ENCODE assay signal across 15 mouse cellular contexts in genomic region chr11:71557412-71557811, GRCm38 (mm10).
DNase-seq lines count a peak whose midpoint lies in the region; ATAC-seq and TF ChIP-seq lines count a peak whose summit lies in the region.
"Had no signal": no experiment of that assay in that cellular context is flagged by ENCODE, and none has a peak within 500 bp of the region (broad histone marks: within the 10 kb centered on the region; RNA-seq: fewer than 3 reads in every experiment).

No protein-coding gene starts in this region.

- no peak for ATAC-seq in heart, embryonic 12.5 days (ENCODE audit: insufficient number of reproducible peaks, low FRiP score)
- ATAC-seq in liver, postnatal 0 days: no peak
- no peak for ATAC-seq in forebrain, embryonic 12.5 days (ENCODE audit: low FRiP score)
- no peak for ATAC-seq in neural tube, embryonic 15.5 days (ENCODE audit: low FRiP score)

- intact Hi-C loops in heart, adult 2 months (cut with DNase I): no loop called here

- TF ChIP-seq CTCF in heart, adult 2 months (IDR thresholded peaks at IDR 0.05): peak; percentile 52
- TF ChIP-seq CTCF in liver, postnatal 0 days (IDR thresholded peaks at IDR 0.05; ENCODE audit: low read depth): peak; percentile 37; the same call in 1 of the 2 replicates
- TF ChIP-seq CTCF in ES-Bruce4 (IDR thresholded peaks at IDR 0.05; ENCODE audit: low read depth, low read length): peak; percentile 22
- peak; percentile 34; the same call in 1 of the 2 replicates for TF ChIP-seq CTCF in brain, embryonic 14.5 days (IDR thresholded peaks at IDR 0.05; ENCODE audit: borderline replicate concordance, extremely low read depth, insufficient read depth, insufficient read length)

- H3K9me3 ChIP-seq in heart, embryonic 12.5 days (replicated peaks): no peaks in the 10 kb centered on the region; the same call in 1 of the 2 replicates
- H3K9me3 ChIP-seq in liver, postnatal 0 days (ENCODE audit: low read length): no peaks in the 10 kb centered on the region
- no peaks in the 10 kb centered on the region for H3K9me3 ChIP-seq in ES-Bruce4 (replicated peaks; ENCODE audit: control insufficient read depth, insufficient read depth, low read length, poor library complexity, severe bottlenecking)
- no peaks in the 10 kb centered on the region for H3K9me3 ChIP-seq in forebrain, embryonic 12.5 days
- no peaks in the 10 kb centered on the region for H3K9me3 ChIP-seq in neural tube, embryonic 15.5 days (replicated peaks)
- H3K9me3 ChIP-seq: heart, embryonic 13.5 days; hindbrain, embryonic 15.5 days had no signal

- no peaks in the 10 kb centered on the region for H3K36me3 ChIP-seq in heart, adult 2 months (ENCODE audit: control insufficient read depth, insufficient read depth, low read length)
- H3K36me3 ChIP-seq in heart, embryonic 12.5 days: no peaks in the 10 kb centered on the region
- no peaks in the 10 kb centered on the region for H3K36me3 ChIP-seq in liver, postnatal 0 days (replicated peaks; ENCODE audit: insufficient read depth, low read length)
- no peaks in the 10 kb centered on the region for H3K36me3 ChIP-seq in ES-Bruce4 (ENCODE audit: control insufficient read depth, insufficient read depth, low read length, poor library complexity, severe bottlenecking)
- H3K36me3 ChIP-seq in forebrain, embryonic 12.5 days (replicated peaks): no peaks in the 10 kb centered on the region
- no peaks in the 10 kb centered on the region for H3K36me3 ChIP-seq in neural tube, embryonic 15.5 days
- H3K36me3 ChIP-seq: heart, embryonic 13.5 days; hindbrain, embryonic 15.5 days had no signal

- no peaks in the 10 kb centered on the region for H3K79me2 ChIP-seq in heart, adult 2 months (replicated peaks; ENCODE audit: control insufficient read depth, insufficient read depth, low read length)

- no peak for TF ChIP-seq POLR2A in heart, adult 2 months (IDR thresholded peaks at IDR 0.05; ENCODE audit: insufficient read depth, low read depth, low read length)
- no peak for TF ChIP-seq POLR2A in ES-Bruce4 (IDR thresholded peaks at IDR 0.05; ENCODE audit: insufficient read depth, low read length)
- TF ChIP-seq POLR2A in brain, embryonic 14.5 days (IDR thresholded peaks at IDR 0.05; ENCODE audit: borderline replicate concordance, extremely low read depth, insufficient read depth, insufficient read length, poor library complexity, severe bottlenecking): no peak

- TF ChIP-seq EP300 in heart, adult 2 months (IDR thresholded peaks at IDR 0.05; ENCODE audit: insufficient read depth, low read depth, low read length): no peak
- TF ChIP-seq EP300 in liver, postnatal 0 days (IDR thresholded peaks at IDR 0.05; ENCODE audit: low read depth): no peak
- no peak for TF ChIP-seq EP300 in ES-Bruce4 (IDR thresholded peaks at IDR 0.05; ENCODE audit: insufficient read depth, low read depth, low read length)

- H3K9ac ChIP-seq in heart, adult 2 months (ENCODE audit: low read depth, low read length): no peak overlapping the region
- H3K9ac ChIP-seq in heart, embryonic 12.5 days: no peak overlapping the region
- no peak overlapping the region for H3K9ac ChIP-seq in liver, postnatal 0 days (replicated peaks)
- no peak overlapping the region for H3K9ac ChIP-seq in ES-Bruce4 (ENCODE audit: low read depth, poor library complexity, severe bottlenecking)
- no peak overlapping the region for H3K9ac ChIP-seq in forebrain, embryonic 12.5 days
- H3K9ac ChIP-seq in neural tube, embryonic 15.5 days (replicated peaks): no peak overlapping the region
- H3K9ac ChIP-seq: heart, embryonic 13.5 days; hindbrain, embryonic 15.5 days had no signal

- H3K27me3 ChIP-seq in heart, adult 2 months (ENCODE audit: control insufficient read depth, insufficient read depth, low read length): no peaks in the 10 kb centered on the region
- no peaks in the 10 kb centered on the region for H3K27me3 ChIP-seq in heart, embryonic 12.5 days (replicated peaks)
- H3K27me3 ChIP-seq in liver, postnatal 0 days (ENCODE audit: insufficient read depth, low read length): no peaks in the 10 kb centered on the region
- no peaks in the 10 kb centered on the region for H3K27me3 ChIP-seq in ES-Bruce4 (ENCODE audit: control insufficient read depth, insufficient read depth, low read length, poor library complexity, severe bottlenecking)
- H3K27me3 ChIP-seq in forebrain, embryonic 12.5 days: no peaks in the 10 kb centered on the region
- H3K27me3 ChIP-seq in neural tube, embryonic 15.5 days (replicated peaks): no peaks in the 10 kb centered on the region
- H3K27me3 ChIP-seq: hindbrain, embryonic 15.5 days had no signal

- H3K4me2 ChIP-seq in heart, embryonic 12.5 days: no peak overlapping the region
- no peak overlapping the region for H3K4me2 ChIP-seq in liver, postnatal 0 days (ENCODE audit: low read depth, low read length)
- H3K4me2 ChIP-seq in forebrain, embryonic 12.5 days: no peak overlapping the region
- no peak overlapping the region for H3K4me2 ChIP-seq in neural tube, embryonic 15.5 days
- H3K4me2 ChIP-seq: heart, embryonic 13.5 days; hindbrain, embryonic 15.5 days had no signal

- no peak overlapping the region for H3K27ac ChIP-seq in heart, adult 2 months
- no peak overlapping the region for H3K27ac ChIP-seq in heart, embryonic 12.5 days (ENCODE audit: poor library complexity, severe bottlenecking)
- no peak overlapping the region for H3K27ac ChIP-seq in liver, postnatal 0 days (ENCODE audit: low read depth)
- no peak overlapping the region for H3K27ac ChIP-seq in ES-Bruce4 (ENCODE audit: insufficient read depth, low read length)
- no peak overlapping the region for H3K27ac ChIP-seq in forebrain, embryonic 12.5 days
- H3K27ac ChIP-seq in neural tube, embryonic 15.5 days (replicated peaks): no peak overlapping the region
- H3K27ac ChIP-seq: heart, embryonic 13.5 days; hindbrain, embryonic 15.5 days had no signal

- no peak overlapping the region for H3K4me3 ChIP-seq in heart, adult 2 months
- no peak overlapping the region for H3K4me3 ChIP-seq in heart, embryonic 12.5 days
- no peak overlapping the region for H3K4me3 ChIP-seq in liver, postnatal 0 days (ENCODE audit: low read depth, low read length)
- H3K4me3 ChIP-seq in ES-Bruce4 (ENCODE audit: low read depth, low read length): no peak overlapping the region
- H3K4me3 ChIP-seq in forebrain, embryonic 12.5 days (replicated peaks): no peak overlapping the region
- no peak overlapping the region for H3K4me3 ChIP-seq in neural tube, embryonic 15.5 days (replicated peaks)
- H3K4me3 ChIP-seq: heart, embryonic 13.5 days; hindbrain, embryonic 15.5 days had no signal

- no peaks in the 10 kb centered on the region for H3K4me1 ChIP-seq in heart, adult 2 months (ENCODE audit: control insufficient read depth, insufficient read depth, low read length)
- H3K4me1 ChIP-seq in heart, embryonic 12.5 days (replicated peaks): no peaks in the 10 kb centered on the region
- H3K4me1 ChIP-seq in liver, postnatal 0 days (ENCODE audit: insufficient read depth): no peaks in the 10 kb centered on the region
- H3K4me1 ChIP-seq in ES-Bruce4 (ENCODE audit: control insufficient read depth, insufficient read depth, low read length): no peaks in the 10 kb centered on the region
- no peaks in the 10 kb centered on the region for H3K4me1 ChIP-seq in forebrain, embryonic 12.5 days
- H3K4me1 ChIP-seq in neural tube, embryonic 15.5 days: 0 out of 2 replicates have a peak, but pooled peaks cover 2% of the 10 kb centered on the region
- H3K4me1 ChIP-seq: heart, embryonic 13.5 days; hindbrain, embryonic 15.5 days had no signal

- 82% methylated on average over 3 of the region's 3 CpGs for WGBS in heart, adult 2 months
- WGBS in heart, embryonic 12.5 days: 84% methylated on average over 3 of the region's 3 CpGs
- 75% methylated on average over 3 of the region's 3 CpGs for WGBS in liver, postnatal 0 days (ENCODE audit: insufficient replicate concordance)
- WGBS in forebrain, embryonic 12.5 days: 87% methylated on average over 3 of the region's 3 CpGs
- WGBS in neural tube, embryonic 15.5 days: 87% methylated on average over 3 of the region's 3 CpGs

- DNase-seq in heart, adult 2 months: no peak
- DNase-seq in liver, postnatal 0 days: no peak
- no peak for DNase-seq in liver
- no peak for DNase-seq in brain, embryonic 14.5 days (ENCODE audit: low read depth)
- DNase-seq: adrenal gland, postnatal 25 days; cerebellum, adult 8-10 months; left cerebral cortex, postnatal 4 days; lung, adult 18-20 months; thymus, postnatal 25 days had no signal
